Mouse (Mus musculus): ENCODE data around the gene Trpm3. TPM values are rescaled to one million over a fixed set of nuclear protein-coding genes. Genes with fewer than 3 reads are reported as not detected.

The Trpm3 gene
- total and polyA plus RNA-seq, 2 experiments from 2014 or later: 0.52 to 0.95 TPM

GRCm38 (mm10) chr19:22572396-22572795 is 433.6 kb downstream of the Trpm3 start:
- H3K4me2 ChIP-seq (ENCODE audit: low read depth, low read length): no peak overlapping the region
- H3K4me3 ChIP-seq (ENCODE audit: low read depth, low read length): no peak overlapping the region
- no peaks in the 10 kb centered on the region for H3K9me3 ChIP-seq (replicated peaks; ENCODE audit: control insufficient read depth, low read length)
- no peaks in the 10 kb centered on the region for H3K36me3 ChIP-seq (replicated peaks; ENCODE audit: control insufficient read depth, insufficient read depth, low read length)
- no peaks in the 10 kb centered on the region for H3K27me3 ChIP-seq (ENCODE audit: control insufficient read depth, insufficient read depth, low read length)
- H3K9ac ChIP-seq (replicated peaks; ENCODE audit: low read depth, low read length): no peak overlapping the region
- no peak for ATAC-seq (ENCODE audit: insufficient read depth, low read depth)
- no peak for DNase-seq (ENCODE audit: low spot score)
- no peaks in the 10 kb centered on the region for H3K4me1 ChIP-seq (ENCODE audit: control insufficient read depth, insufficient read depth)
- no peak overlapping the region for H3K27ac ChIP-seq (ENCODE audit: low read depth)
- TF ChIP-seq EP300 (IDR thresholded peaks at IDR 0.05; ENCODE audit: low read depth) (no peak), CTCF (IDR thresholded peaks at IDR 0.05; ENCODE audit: low read depth) (no peak)
- WGBS: 70% methylated on average over 11 of the region's 11 CpGs

GRCm38 (mm10) chr19:22572849-22573248 is 434.0 kb downstream of the Trpm3 start:
- H3K36me3 ChIP-seq (replicated peaks; ENCODE audit: control insufficient read depth, insufficient read depth, low read length): no peaks in the 10 kb centered on the region
- no peaks in the 10 kb centered on the region for H3K9me3 ChIP-seq (replicated peaks; ENCODE audit: control insufficient read depth, low read length)
- WGBS: 79% methylated on average over 2 of the region's 2 CpGs
- H3K4me3 ChIP-seq (ENCODE audit: low read depth, low read length): no peak overlapping the region
- H3K9ac ChIP-seq (replicated peaks; ENCODE audit: low read depth, low read length): no peak overlapping the region
- no peak overlapping the region for H3K4me2 ChIP-seq (ENCODE audit: low read depth, low read length)
- H3K27me3 ChIP-seq (ENCODE audit: control insufficient read depth, insufficient read depth, low read length): no peaks in the 10 kb centered on the region
- TF ChIP-seq EP300 (IDR thresholded peaks at IDR 0.05; ENCODE audit: low read depth) (no peak), CTCF (IDR thresholded peaks at IDR 0.05; ENCODE audit: low read depth) (no peak)
- H3K4me1 ChIP-seq (ENCODE audit: control insufficient read depth, insufficient read depth): no peaks in the 10 kb centered on the region
- no peak for DNase-seq (ENCODE audit: low spot score)
- ATAC-seq (ENCODE audit: insufficient read depth, low read depth): no peak
- no peak overlapping the region for H3K27ac ChIP-seq (ENCODE audit: low read depth)

DNA sequence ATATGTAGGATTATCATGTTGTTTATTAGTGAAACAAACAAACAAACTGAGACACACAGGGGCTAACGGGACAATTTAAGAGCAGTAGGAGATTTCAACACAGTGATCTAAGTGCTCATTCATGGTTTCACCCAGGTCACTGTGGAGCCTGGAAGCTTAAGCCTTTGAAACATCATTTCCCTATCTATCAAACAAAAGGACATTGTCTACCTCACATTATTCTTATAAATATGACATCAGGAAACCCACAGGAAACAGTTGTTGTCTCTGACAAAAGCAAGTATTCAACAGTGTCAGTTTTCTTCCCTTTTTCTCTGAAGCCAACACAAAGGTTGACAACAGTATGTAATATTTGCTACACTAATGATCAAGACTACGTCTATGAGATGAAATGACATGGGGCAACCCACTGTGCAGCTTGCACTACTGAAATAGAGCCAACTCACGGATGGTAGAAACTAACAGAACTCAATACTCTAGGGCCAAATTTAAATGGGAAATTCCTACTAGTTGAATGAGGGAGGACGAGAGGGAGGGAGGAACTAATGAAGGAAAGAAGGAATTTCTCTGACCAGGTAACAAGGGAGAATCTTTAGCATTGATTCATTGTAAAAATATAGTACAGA is 443.4 kb downstream of the Trpm3 start:
- Histone ChIP-seq H3K4me3 (ENCODE audit: low read depth, low read length) (no peak overlapping the region), H3K27me3 (ENCODE audit: control insufficient read depth, insufficient read depth, low read length) (no peaks in the 10 kb centered on the region), H3K4me2 (ENCODE audit: low read depth, low read length) (no peak overlapping the region), H3K9me3 (replicated peaks; ENCODE audit: control insufficient read depth, low read length) (no peaks in the 10 kb centered on the region), H3K27ac (ENCODE audit: low read depth) (no peak overlapping the region), H3K4me1 (ENCODE audit: control insufficient read depth, insufficient read depth) (no peaks in the 10 kb centered on the region), H3K9ac (replicated peaks; ENCODE audit: low read depth, low read length) (no peak overlapping the region), H3K36me3 (replicated peaks; ENCODE audit: control insufficient read depth, insufficient read depth, low read length) (no peaks in the 10 kb centered on the region)
- ATAC-seq (ENCODE audit: insufficient read depth, low read depth): no peak
- WGBS: 65% methylated on average over 4 of the region's 4 CpGs
- TF ChIP-seq EP300 (IDR thresholded peaks at IDR 0.05; ENCODE audit: low read depth) (no peak), CTCF (IDR thresholded peaks at IDR 0.05; ENCODE audit: low read depth) (no peak)
- DNase-seq (ENCODE audit: low spot score): no peak

- Histone ChIP-seq H3K4me2 (ENCODE audit: low read depth, low read length) (no peak overlapping the region), H3K36me3 (replicated peaks; ENCODE audit: control insufficient read depth, insufficient read depth, low read length) (no peaks in the 10 kb centered on the region), H3K4me1 (ENCODE audit: control insufficient read depth, insufficient read depth) (no peaks in the 10 kb centered on the region), H3K9ac (replicated peaks; ENCODE audit: low read depth, low read length) (no peak overlapping the region), H3K27ac (ENCODE audit: low read depth) (no peak overlapping the region), H3K4me3 (ENCODE audit: low read depth, low read length) (no peak overlapping the region), H3K27me3 (ENCODE audit: control insufficient read depth, insufficient read depth, low read length) (no peaks in the 10 kb centered on the region), H3K9me3 (replicated peaks; ENCODE audit: control insufficient read depth, low read length) (no peaks in the 10 kb centered on the region)
- no peak for TF ChIP-seq EP300 (IDR thresholded peaks at IDR 0.05; ENCODE audit: low read depth)
- no peak for TF ChIP-seq CTCF (IDR thresholded peaks at IDR 0.05; ENCODE audit: low read depth)
- WGBS: 87% methylated on average over 3 of the region's 3 CpGs
- DNase-seq (ENCODE audit: low spot score) (no peak), ATAC-seq (ENCODE audit: insufficient read depth, low read depth) (no peak)
Observed at GRCm38 (mm10) chr19:22594492-22594891, 455.6 kb downstream of the Trpm3 start.

GRCm38 (mm10) chr19:22595246-22595645 is 456.4 kb downstream of the Trpm3 start:
- no peaks in the 10 kb centered on the region for H3K9me3 ChIP-seq (replicated peaks; ENCODE audit: control insufficient read depth, low read length)
- H3K36me3 ChIP-seq (replicated peaks; ENCODE audit: control insufficient read depth, insufficient read depth, low read length): no peaks in the 10 kb centered on the region
- H3K4me1 ChIP-seq (ENCODE audit: control insufficient read depth, insufficient read depth): no peaks in the 10 kb centered on the region
- 63% methylated on average over 2 of the region's 2 CpGs for WGBS
- TF ChIP-seq EP300 (IDR thresholded peaks at IDR 0.05; ENCODE audit: low read depth) (no peak), CTCF (IDR thresholded peaks at IDR 0.05; ENCODE audit: low read depth) (no peak)
- DNase-seq (ENCODE audit: low spot score) (no peak), ATAC-seq (ENCODE audit: insufficient read depth, low read depth) (no peak)
- H3K9ac ChIP-seq (replicated peaks; ENCODE audit: low read depth, low read length): no peak overlapping the region
- no peak overlapping the region for H3K4me3 ChIP-seq (ENCODE audit: low read depth, low read length)
- no peak overlapping the region for H3K4me2 ChIP-seq (ENCODE audit: low read depth, low read length)
- H3K27ac ChIP-seq (ENCODE audit: low read depth): no peak overlapping the region
- no peaks in the 10 kb centered on the region for H3K27me3 ChIP-seq (ENCODE audit: control insufficient read depth, insufficient read depth, low read length)

DNA sequence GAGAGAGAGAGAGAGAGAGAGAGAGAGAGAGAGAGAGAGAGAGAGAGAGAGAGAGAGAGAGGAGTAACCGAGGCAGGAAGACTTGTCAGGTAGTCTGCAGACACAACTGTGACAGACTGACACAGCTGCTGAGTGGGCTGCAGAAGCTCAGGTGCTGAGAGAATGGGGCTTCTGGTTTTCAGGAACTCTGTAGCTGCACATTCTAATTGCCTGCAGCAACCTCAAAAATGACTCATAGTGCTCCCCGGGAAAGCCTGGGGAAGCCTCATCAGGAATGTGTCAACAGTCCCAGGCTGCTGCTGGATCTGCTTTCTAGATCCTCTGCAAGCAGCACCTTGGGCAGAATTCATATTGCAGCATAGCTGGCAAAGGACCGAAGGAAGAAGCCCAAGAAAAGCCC is 457.9 kb downstream of the Trpm3 start:
- H3K9me3 ChIP-seq (replicated peaks; ENCODE audit: control insufficient read depth, low read length): no peaks in the 10 kb centered on the region
- H3K27me3 ChIP-seq (ENCODE audit: control insufficient read depth, insufficient read depth, low read length): no peaks in the 10 kb centered on the region
- ATAC-seq (ENCODE audit: insufficient read depth, low read depth): no peak
- peak; percentile 20 for DNase-seq (ENCODE audit: low spot score)
- no peak overlapping the region for H3K4me3 ChIP-seq (ENCODE audit: low read depth, low read length)
- WGBS: 14% methylated on average over 3 of the region's 3 CpGs
- TF ChIP-seq CTCF (IDR thresholded peaks at IDR 0.05; ENCODE audit: low read depth) (no peak), EP300 (IDR thresholded peaks at IDR 0.05; ENCODE audit: low read depth) (no peak)
- H3K9ac ChIP-seq (replicated peaks; ENCODE audit: low read depth, low read length): no peak overlapping the region
- H3K4me1 ChIP-seq (ENCODE audit: control insufficient read depth, insufficient read depth): no peaks in the 10 kb centered on the region
- no peak overlapping the region for H3K4me2 ChIP-seq (ENCODE audit: low read depth, low read length)
- no peaks in the 10 kb centered on the region for H3K36me3 ChIP-seq (replicated peaks; ENCODE audit: control insufficient read depth, insufficient read depth, low read length)
- no peak overlapping the region for H3K27ac ChIP-seq (ENCODE audit: low read depth)
